Mouse (Mus musculus) small intestine, adult 2 months (tissue): ENCODE measurements around the gene Sytl2.

Source experiments
- CTCF ChIP-seq: fragments of 200-500 bp; IDR thresholded peaks from 2 replicates; pipeline ENCODE4 v1.5.1; 2012; ENCODE audit warnings: low read depth, mild to moderate bottlenecking, control low read depth, inconsistent platforms, low read length, moderate library complexity, mixed read lengths; ENCODE audit not compliant: insufficient replicate concordance, insufficient read length; ENCODE audit errors: extremely low read depth
- POLR2A ChIP-seq: fragments of 200-500 bp; IDR thresholded peaks from 2 replicates; pipeline ENCODE4 v1.6.1; 2012; ENCODE audit warnings: low read depth, mild to moderate bottlenecking, control low read depth, inconsistent platforms, low read length, moderate library complexity

DNA sequence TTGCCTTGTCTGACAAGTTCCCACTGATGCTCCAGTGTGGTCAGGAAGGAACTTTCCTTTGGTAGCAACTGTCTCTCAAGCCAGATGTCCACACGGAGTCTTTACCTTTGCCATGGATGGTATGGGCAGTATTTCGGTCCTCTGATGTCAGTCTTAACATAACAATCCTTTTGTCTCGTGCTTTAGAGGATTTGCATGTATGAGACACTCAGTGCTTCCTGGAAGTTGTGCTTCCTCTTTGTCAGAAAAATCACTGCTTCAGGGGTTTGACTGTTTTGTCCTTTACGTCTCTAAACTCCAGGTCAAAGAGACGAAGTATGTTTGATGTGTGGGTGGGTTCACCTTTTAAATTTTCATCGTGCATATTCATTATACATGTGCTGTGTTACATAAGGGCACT is 10.2 kb upstream of the Sytl2 start:
- TF ChIP-seq POLR2A, result no peak
- no peak for TF ChIP-seq CTCF
